Mouse (Mus musculus): ENCODE measurements at regions not wholly inside any gene's neighbourhood (a gene's known extent, or its start where the extent isn't known, plus 50 kb on each side); places are given as distances from the start of the nearest gene placed in this dataset.

DNA sequence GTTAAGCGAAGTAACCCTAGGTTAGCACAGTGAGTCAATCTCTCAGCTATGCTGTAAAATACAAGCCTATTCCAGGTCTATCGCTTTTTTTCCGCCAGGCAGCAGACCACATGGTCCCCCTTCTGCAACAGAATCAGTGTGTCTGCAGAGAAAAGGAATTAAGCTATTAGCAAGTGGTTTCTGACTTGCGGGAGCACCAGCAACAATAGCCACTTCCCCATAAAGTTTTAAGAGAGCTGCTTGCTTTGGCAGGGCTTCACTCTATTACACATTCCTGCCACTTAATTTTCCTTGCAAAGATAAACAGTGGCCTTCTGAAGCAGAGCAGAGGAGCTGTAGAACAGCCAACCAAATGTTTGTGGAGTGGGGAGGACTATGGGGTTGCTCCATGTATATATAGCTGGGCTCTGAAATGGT, 59.8 kb upstream of the Osmr start:
- Histone ChIP-seq H3K4me3 (ENCODE audit: insufficient read depth, low read depth, low read length) (no peak overlapping the region), H3K4me1 (ENCODE audit: control insufficient read depth, insufficient read depth, low read length) (no peaks in the 10 kb centered on the region), H3K27ac (ENCODE audit: insufficient read depth, low read depth, low read length) (no peak overlapping the region)
- WGBS: 54% methylated on average over 4 of the region's 4 CpGs
- TF ChIP-seq POLR2A (IDR thresholded peaks at IDR 0.05; ENCODE audit: insufficient read depth, low read depth, low read length): no peak
- no peak for TF ChIP-seq CTCF (IDR thresholded peaks at IDR 0.05; ENCODE audit: insufficient read depth, low read depth, low read length)

DNA sequence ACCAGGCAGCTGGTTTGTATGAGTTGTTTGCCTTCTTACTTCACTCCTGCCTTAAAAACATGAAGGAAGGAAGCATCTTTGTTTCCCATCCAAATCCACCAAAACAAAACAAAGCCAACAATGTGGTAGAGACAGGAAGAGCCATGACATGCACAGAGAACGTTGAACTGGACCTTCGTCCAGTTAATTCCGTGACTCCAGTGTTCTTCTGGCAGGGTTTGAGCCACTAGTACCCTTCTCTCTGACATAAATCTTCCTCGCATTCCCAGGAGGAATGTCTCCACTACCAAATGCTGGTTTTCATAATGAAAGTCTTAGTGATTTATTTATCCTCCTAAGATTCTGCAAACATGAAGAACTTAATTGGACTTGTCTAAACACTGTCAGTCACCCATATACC, 66.7 kb upstream of the Osmr start:
- TF ChIP-seq POLR2A (IDR thresholded peaks at IDR 0.05; ENCODE audit: insufficient read depth, low read depth, low read length): no peak
- no peak for TF ChIP-seq CTCF (IDR thresholded peaks at IDR 0.05; ENCODE audit: insufficient read depth, low read depth, low read length)
- 86% methylated on average over 4 of the region's 4 CpGs for WGBS
- Histone ChIP-seq H3K27ac (ENCODE audit: insufficient read depth, low read depth, low read length) (no peak overlapping the region), H3K4me1 (ENCODE audit: control insufficient read depth, insufficient read depth, low read length) (no peaks in the 10 kb centered on the region), H3K4me3 (ENCODE audit: insufficient read depth, low read depth, low read length) (no peak overlapping the region)

DNA sequence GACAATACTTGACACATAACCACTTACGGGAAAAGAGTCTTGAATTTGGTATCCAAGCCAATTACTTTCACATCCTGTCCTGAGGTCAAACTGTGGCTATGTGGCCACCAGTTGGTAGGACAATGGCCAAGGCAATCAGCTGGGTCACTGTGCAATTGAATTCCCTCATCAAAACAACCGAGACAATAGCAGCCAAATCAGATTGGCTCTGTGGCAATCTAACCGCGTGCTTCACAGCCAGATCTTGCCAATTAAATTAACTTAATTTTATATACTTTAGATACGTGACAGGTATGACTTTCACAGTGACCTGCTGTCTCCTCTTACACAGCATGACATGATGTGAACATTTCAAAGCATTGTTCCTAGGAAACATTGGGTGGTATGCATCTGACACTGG, 74.5 kb upstream of the Osmr start:
- Histone ChIP-seq H3K27ac (ENCODE audit: insufficient read depth, low read depth, low read length) (no peak overlapping the region), H3K4me1 (ENCODE audit: control insufficient read depth, insufficient read depth, low read length) (peaks cover 6% of the 10 kb centered on the region), H3K4me3 (ENCODE audit: insufficient read depth, low read depth, low read length) (no peak overlapping the region)
- 76% methylated on average over 5 of the region's 5 CpGs for WGBS
- TF ChIP-seq POLR2A (IDR thresholded peaks at IDR 0.05; ENCODE audit: insufficient read depth, low read depth, low read length): no peak
- no peak for TF ChIP-seq CTCF (IDR thresholded peaks at IDR 0.05; ENCODE audit: insufficient read depth, low read depth, low read length)

DNA sequence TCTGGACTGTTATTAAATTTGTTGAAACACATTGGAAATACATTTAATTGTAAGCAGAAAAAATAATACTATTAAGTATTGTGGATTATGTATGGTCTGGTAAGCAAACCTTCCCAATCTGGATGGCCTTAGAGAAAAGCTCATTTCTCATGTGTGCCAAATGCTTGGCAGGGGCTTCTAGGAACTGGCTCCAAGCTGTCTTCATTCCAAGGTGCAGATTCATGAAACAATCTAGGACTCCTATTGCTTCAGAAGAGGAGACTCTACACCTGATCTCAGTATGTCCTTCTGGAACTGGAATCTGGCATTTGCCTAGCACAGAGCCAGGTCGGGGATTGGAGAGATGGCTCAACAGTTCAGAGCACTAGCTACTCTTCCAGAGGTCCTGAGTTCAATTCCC, 74.9 kb upstream of the Osmr start:
- WGBS: 84% methylated on average over 1 of the region's 1 CpGs
- no peak overlapping the region for H3K4me3 ChIP-seq (ENCODE audit: insufficient read depth, low read depth, low read length)
- no peak for TF ChIP-seq CTCF (IDR thresholded peaks at IDR 0.05; ENCODE audit: insufficient read depth, low read depth, low read length)

DNA sequence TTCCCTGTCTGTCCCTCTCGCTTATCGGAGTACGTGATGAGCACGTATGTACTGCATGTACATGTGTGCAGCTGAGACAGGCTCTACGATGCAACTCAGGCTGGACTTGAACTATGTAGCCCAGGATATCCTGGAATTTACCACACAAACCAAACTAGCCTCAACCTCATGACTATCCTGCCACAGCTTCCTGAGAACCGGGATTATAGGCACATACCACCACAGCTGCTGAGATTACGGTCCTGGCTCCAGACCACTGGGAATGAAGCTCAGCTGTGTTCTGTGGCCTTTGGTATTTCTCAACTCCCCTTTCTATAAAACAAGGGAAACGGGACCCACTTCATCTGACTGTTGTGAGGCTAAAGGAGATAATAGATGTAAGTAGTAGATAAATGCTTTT, 75.7 kb upstream of the Osmr start:
- H3K27ac ChIP-seq (ENCODE audit: insufficient read depth, low read depth, low read length): no peak overlapping the region
- no peak overlapping the region for H3K4me3 ChIP-seq (ENCODE audit: insufficient read depth, low read depth, low read length)
- peaks cover 8% of the 10 kb centered on the region for H3K4me1 ChIP-seq (ENCODE audit: control insufficient read depth, insufficient read depth, low read length)
- 92% methylated on average over 8 of the region's 8 CpGs for WGBS
- TF ChIP-seq POLR2A (IDR thresholded peaks at IDR 0.05; ENCODE audit: insufficient read depth, low read depth, low read length) (no peak), CTCF (IDR thresholded peaks at IDR 0.05; ENCODE audit: insufficient read depth, low read depth, low read length) (no peak)

More for the DNA sequence above, 74.9 kb upstream of the Osmr start:
- Histone ChIP-seq H3K4me1 (ENCODE audit: control insufficient read depth, insufficient read depth, low read length) (peaks cover 8% of the 10 kb centered on the region), H3K27ac (ENCODE audit: insufficient read depth, low read depth, low read length) (no peak overlapping the region)

DNA sequence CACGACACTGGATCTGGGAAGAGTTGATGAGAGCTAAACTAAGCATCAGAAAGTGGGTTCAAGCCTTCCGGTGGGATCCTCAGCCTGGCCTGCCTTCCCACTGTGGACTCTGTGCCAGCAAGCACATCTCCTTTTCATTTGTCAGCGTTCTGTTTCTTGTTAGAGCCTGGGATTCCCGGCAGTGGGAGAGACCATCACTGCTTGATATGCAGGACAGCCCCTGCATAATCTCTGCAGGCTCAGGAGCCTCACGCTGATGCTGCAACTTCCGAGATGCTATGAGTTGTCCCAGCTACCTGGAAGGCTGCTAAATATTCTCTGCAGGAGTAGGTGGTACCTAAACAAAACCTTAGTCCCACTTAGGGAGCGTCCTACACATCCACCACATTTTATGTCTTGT, 78.8 kb upstream of the Osmr start:
- peaks cover 8% of the 10 kb centered on the region for H3K4me1 ChIP-seq (ENCODE audit: control insufficient read depth, insufficient read depth, low read length)
- no peak for TF ChIP-seq CTCF (IDR thresholded peaks at IDR 0.05; ENCODE audit: insufficient read depth, low read depth, low read length)
- no peak for TF ChIP-seq POLR2A (IDR thresholded peaks at IDR 0.05; ENCODE audit: insufficient read depth, low read depth, low read length)
- 28% methylated on average over 7 of the region's 7 CpGs for WGBS
- no peak overlapping the region for H3K4me3 ChIP-seq (ENCODE audit: insufficient read depth, low read depth, low read length)
- no peak overlapping the region for H3K27ac ChIP-seq (ENCODE audit: insufficient read depth, low read depth, low read length)

DNA sequence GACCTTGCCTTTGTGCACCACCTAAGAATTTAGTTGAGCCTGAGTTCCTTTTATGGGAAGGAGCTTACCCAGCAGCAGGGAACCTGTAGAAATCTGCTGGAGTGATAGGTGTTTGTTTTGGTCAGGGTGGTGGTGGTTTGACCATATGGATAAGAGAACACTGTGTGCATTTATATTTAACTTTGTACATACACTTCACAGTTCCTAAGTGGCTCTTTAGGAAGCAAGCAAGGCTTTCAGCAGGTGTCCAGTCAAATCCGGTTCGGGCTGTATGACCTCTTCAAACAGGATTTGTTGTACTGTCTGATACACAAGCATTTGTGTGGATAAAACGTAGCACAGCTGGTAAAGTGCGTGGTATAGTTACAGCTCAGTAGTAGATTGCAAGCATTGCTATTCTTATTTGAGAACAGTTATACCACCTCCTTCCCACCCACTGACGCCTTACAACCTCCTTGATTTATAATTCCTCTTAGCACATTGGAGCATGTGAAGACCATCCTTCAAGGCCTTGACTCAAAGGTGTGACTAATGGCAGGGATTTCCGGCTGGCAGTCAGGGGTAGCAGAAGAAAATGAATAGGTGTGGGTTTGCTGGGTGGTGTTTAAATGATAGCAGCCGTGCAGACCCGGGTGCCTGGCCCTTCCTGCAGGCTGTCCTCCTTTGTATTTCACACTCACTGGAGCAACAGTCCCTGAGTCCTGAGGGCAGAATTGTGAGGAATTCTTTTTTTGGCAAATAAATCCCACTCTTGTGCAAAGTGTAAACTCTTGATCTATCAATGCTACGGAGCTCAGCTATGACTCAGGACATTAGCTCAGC, 79.4 kb upstream of the Osmr start:
- TF ChIP-seq POLR2A (IDR thresholded peaks at IDR 0.05; ENCODE audit: insufficient read depth, low read depth, low read length) (no peak), CTCF (IDR thresholded peaks at IDR 0.05; ENCODE audit: insufficient read depth, low read depth, low read length) (no peak)
- H3K4me1 ChIP-seq (ENCODE audit: control insufficient read depth, insufficient read depth, low read length): peaks cover 8% of the 10 kb centered on the region
- peak overlapping the region; percentile 49; the same call in 1 of the 2 replicates for H3K27ac ChIP-seq (ENCODE audit: insufficient read depth, low read depth, low read length)
- H3K4me3 ChIP-seq (ENCODE audit: insufficient read depth, low read depth, low read length): no peak overlapping the region
- 39% methylated on average over 9 of the region's 9 CpGs for WGBS

DNA sequence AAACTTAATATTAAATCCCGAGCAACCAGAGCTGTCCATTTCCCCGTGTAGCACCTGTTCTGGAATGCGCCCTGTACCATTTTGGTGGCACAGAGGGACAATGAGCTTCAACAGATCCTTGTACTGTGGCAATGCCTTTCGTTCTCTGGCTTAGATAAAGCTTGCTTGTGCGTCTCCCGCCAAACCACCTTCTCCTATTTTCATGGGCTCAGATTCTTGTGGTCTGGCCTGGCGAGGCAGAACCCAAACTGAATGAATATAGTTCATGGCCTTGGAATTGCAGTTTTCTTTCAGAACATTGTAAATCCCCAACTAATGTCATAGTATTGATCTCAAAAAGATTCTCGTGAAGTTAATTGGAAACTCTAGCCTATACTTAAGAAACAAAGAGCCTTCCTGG, 85.1 kb upstream of the Osmr start:
- no peaks in the 10 kb centered on the region for H3K4me1 ChIP-seq (ENCODE audit: control insufficient read depth, insufficient read depth, low read length)
- WGBS: 92% methylated on average over 8 of the region's 8 CpGs
- TF ChIP-seq POLR2A (IDR thresholded peaks at IDR 0.05; ENCODE audit: insufficient read depth, low read depth, low read length) (no peak), CTCF (IDR thresholded peaks at IDR 0.05; ENCODE audit: insufficient read depth, low read depth, low read length) (no peak)
- no peak overlapping the region for H3K27ac ChIP-seq (ENCODE audit: insufficient read depth, low read depth, low read length)
- H3K4me3 ChIP-seq (ENCODE audit: insufficient read depth, low read depth, low read length): no peak overlapping the region

DNA sequence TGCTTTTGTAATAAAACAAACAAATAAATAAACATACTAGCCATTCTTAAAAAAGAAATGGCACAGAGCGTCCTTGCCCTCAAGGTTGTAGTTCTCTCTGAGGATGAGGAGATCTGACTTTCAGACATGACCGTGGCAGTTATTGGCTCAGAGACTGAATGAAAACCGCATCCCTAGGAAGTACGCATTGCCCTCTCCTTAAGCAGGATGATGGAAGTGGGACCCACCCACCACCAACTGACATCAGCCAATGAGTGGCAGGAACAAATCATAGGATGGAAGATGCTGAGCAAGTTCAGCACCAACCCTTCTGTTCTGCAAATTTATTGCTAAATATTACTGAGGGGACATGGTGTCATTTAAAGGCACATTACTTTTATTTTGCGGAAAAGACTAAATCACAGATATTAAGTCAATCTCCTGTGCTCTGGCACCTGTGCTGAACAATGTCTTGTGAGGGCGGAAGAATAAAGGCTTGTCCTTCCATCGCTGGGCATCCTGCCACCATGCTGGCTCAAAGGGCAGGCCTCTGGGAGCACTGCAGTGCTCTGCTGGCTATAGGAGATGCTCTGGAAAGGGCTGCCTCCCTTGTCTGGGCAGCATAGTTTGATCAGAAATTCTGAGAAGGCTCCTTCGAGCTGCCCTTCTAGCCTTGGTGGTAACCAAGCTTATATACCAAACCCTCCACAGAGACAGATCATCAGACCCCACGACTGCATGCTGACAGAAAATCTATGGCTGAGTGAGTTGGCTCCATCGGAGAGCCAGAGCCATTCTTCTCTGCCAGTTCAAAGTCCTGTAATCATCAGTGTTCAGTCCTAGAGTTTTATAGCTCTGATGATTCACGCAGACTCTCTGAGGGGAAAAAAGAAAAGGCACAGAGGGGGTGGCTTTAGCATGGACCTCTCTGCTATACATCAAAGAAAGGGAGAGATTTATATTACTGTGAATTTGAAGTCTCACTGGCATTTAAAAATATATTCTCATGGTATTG, 86.3 kb upstream of the Osmr start:
- WGBS: 65% methylated on average over 11 of the region's 11 CpGs
- Histone ChIP-seq H3K4me1 (ENCODE audit: control insufficient read depth, insufficient read depth, low read length) (no peaks in the 10 kb centered on the region), H3K4me3 (ENCODE audit: insufficient read depth, low read depth, low read length) (no peak overlapping the region), H3K27ac (ENCODE audit: insufficient read depth, low read depth, low read length) (no peak overlapping the region)
- TF ChIP-seq CTCF (IDR thresholded peaks at IDR 0.05; ENCODE audit: insufficient read depth, low read depth, low read length) (no peak), POLR2A (IDR thresholded peaks at IDR 0.05; ENCODE audit: insufficient read depth, low read depth, low read length) (no peak)

Data from olfactory bulb, adult 2 months (tissue).